Comparison of ENCODE assay signal across 8 mouse cellular contexts in the genomic region with DNA sequence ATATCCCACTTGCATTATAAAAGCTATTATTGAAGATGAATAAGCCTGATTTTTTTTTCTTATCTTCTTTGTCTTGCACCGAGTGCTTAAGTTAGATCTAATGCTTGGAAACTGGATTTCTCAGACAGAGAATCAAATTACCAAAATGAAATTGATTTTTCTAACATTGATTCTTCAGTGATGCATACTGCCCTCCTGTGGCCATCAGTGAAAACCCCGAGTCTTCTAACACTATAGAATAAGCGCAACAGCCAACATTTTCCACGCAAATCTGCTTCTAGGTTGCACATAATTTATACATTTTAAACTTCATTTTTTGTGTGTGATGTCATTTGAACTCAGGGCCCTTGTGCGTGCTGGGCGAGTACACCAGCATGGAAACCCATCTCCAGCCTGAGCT. TPM values are rescaled to one million over a fixed set of nuclear protein-coding genes. Genes with fewer than 3 reads are reported as not detected.
A peak's percentile ranks its signal among the peaks of the same experiment; 100 is the strongest.
DNase-seq lines count a peak whose midpoint lies in the region; ATAC-seq and TF ChIP-seq lines count a peak whose summit lies in the region.

No protein-coding gene starts in this region.

- H3K27ac ChIP-seq in heart, embryonic 10.5 days, result no peak overlapping the region
- H3K27ac ChIP-seq in bone marrow macrophage, adult 2 months (ENCODE audit: insufficient read depth, low read depth, low read length), result no peak overlapping the region

- H3K4me1 ChIP-seq in heart, embryonic 10.5 days, result no peaks in the 10 kb centered on the region; the same call in 1 of the 2 replicates
- no peaks in the 10 kb centered on the region for H3K4me1 ChIP-seq in bone marrow macrophage, adult 2 months (ENCODE audit: control insufficient read depth, insufficient read depth, low read length)

- 39% methylated on average over 6 of the region's 6 CpGs for WGBS in heart, embryonic 10.5 days

- 0 out of 2 replicates have a peak, but pooled peaks have one; percentile 23 for TF ChIP-seq CTCF in bone marrow macrophage, adult 2 months (IDR thresholded peaks at IDR 0.05; ENCODE audit: low read depth, low read length)

- no peaks in the 10 kb centered on the region for H3K9me3 ChIP-seq in heart, embryonic 10.5 days

- no peak overlapping the region for H3K4me3 ChIP-seq in heart, embryonic 10.5 days
- no peak overlapping the region for H3K4me3 ChIP-seq in bone marrow macrophage, adult 2 months (ENCODE audit: insufficient read depth, low read length)

- DNase-seq in heart, postnatal 10 days, result peak; percentile 29 to 44
- DNase-seq in heart, embryonic 10.5 days (ENCODE audit: low spot score), result no peak
- peak; percentile 58 for DNase-seq in right cerebral cortex, adult 18-20 months
- DNase-seq in right cerebral cortex, postnatal 36 days (ENCODE audit: low spot score in 2 of 2), result no peak
- peak; percentile 16 for DNase-seq in kidney, postnatal 14 days
- peak; percentile 56 for DNase-seq in retina, postnatal 1 day

- no peaks in the 10 kb centered on the region for H3K36me3 ChIP-seq in heart, embryonic 10.5 days

- intact Hi-C loops in heart, postnatal 10 days (cut with DNase I), result no loop called here

- no peaks in the 10 kb centered on the region for H3K27me3 ChIP-seq in heart, embryonic 10.5 days (ENCODE audit: insufficient read depth, poor library complexity, severe bottlenecking)

- TF ChIP-seq POLR2A in bone marrow macrophage, adult 2 months (IDR thresholded peaks at IDR 0.05; ENCODE audit: borderline replicate concordance, low read depth, low read length), result no peak

- ATAC-seq in granulocyte monocyte progenitor cell, adult 5-6 weeks (replicated peaks; ENCODE audit: poor library complexity, severe bottlenecking), result no peak; the same call in 1 of the 2 replicates

RNA-seq across cellular contexts. Expression of a gene that starts 20.3 kb away (rescaled TPM):
- total RNA-seq in heart, postnatal 10 days (2021), result 1 to 10 TPM; 2.3 to 2.5 TPM
- 3.9 and 4.4 TPM in 2 replicates for polyA plus RNA-seq in heart, embryonic 10.5 days (2016; fragmentation: Nextera tagmentation; extraction: Ambion mirVana)
- polyA plus RNA-seq in bone marrow macrophage, adult 2 months (2012; ENCODE audit: insufficient read depth, insufficient read length, missing spikeins), result not detected in 2 replicates
- total RNA-seq in granulocyte monocyte progenitor cell, adult 5-6 weeks (2014; fragmentation: Nextera tagmentation), result not detected in 2 replicates
- total RNA-seq in granulocyte monocyte progenitor cell, adult 5-6 weeks (2017), result not detected in 2 replicates

Comparison
In these comparisons a context has a peak if more than half of its experiments do, and no peak if none do; other contexts are left out.
1. DNase-seq: peak in heart, postnatal 10 days (2 of 2), right cerebral cortex, adult 18-20 months (single experiment), kidney, postnatal 14 days (single experiment) and retina, postnatal 1 day (single experiment); none in heart, embryonic 10.5 days (single experiment) and right cerebral cortex, postnatal 36 days (0 of 2).